Mouse (Mus musculus): ENCODE measurements around the gene Akap1. TPM values are rescaled to one million over a fixed set of nuclear protein-coding genes. Genes with fewer than 3 reads are reported as not detected.

Akap1 gene
- polyA plus RNA-seq, 1 experiment from 2014 or later, result 13.0 TPM

GRCm38 (mm10) chr11:88786816-88787215 is 77.6 kb downstream of the Akap1 start:
- Histone ChIP-seq H3K4me1 (ENCODE audit: control insufficient read depth, insufficient read depth, low read length) (no peaks in the 10 kb centered on the region), H3K4me3 (ENCODE audit: low read depth, low read length) (no peak overlapping the region), H3K27me3 (ENCODE audit: control insufficient read depth, insufficient read depth, low read length) (no peaks in the 10 kb centered on the region), H3K27ac (ENCODE audit: low read depth, low read length) (no peak overlapping the region), H3K36me3 (ENCODE audit: control insufficient read depth, insufficient read depth, low read length) (no peaks in the 10 kb centered on the region), H3K9me3 (ENCODE audit: control insufficient read depth, low read length) (no peaks in the 10 kb centered on the region), H3K9ac (ENCODE audit: low read length) (no peak overlapping the region), H3K4me2 (no peak overlapping the region)
- WGBS, result 92% methylated on average over 7 of the region's 7 CpGs
- ATAC-seq (ENCODE audit: low FRiP score) (no peak), DNase-seq (ENCODE audit: low spot score, missing footprints) (peak; percentile 65)

GRCm38 (mm10) chr11:88783525-88783924 is 80.9 kb downstream of the Akap1 start:
- Histone ChIP-seq H3K4me1 (ENCODE audit: control insufficient read depth, insufficient read depth, low read length) (no peaks in the 10 kb centered on the region), H3K27ac (ENCODE audit: low read depth, low read length) (no peak overlapping the region), H3K4me2 (no peak overlapping the region), H3K36me3 (ENCODE audit: control insufficient read depth, insufficient read depth, low read length) (no peaks in the 10 kb centered on the region), H3K9ac (ENCODE audit: low read length) (no peak overlapping the region), H3K27me3 (ENCODE audit: control insufficient read depth, insufficient read depth, low read length) (no peaks in the 10 kb centered on the region), H3K9me3 (ENCODE audit: control insufficient read depth, low read length) (no peaks in the 10 kb centered on the region), H3K4me3 (ENCODE audit: low read depth, low read length) (no peak overlapping the region)
- DNase-seq (ENCODE audit: low spot score, missing footprints), result no peak
- WGBS, result 85% methylated on average over 4 of the region's 4 CpGs
- no peak for ATAC-seq (ENCODE audit: low FRiP score)

GRCm38 (mm10) chr11:88782531-88782930 is 81.9 kb downstream of the Akap1 start:
- no peaks in the 10 kb centered on the region for H3K4me1 ChIP-seq (ENCODE audit: control insufficient read depth, insufficient read depth, low read length)
- no peaks in the 10 kb centered on the region for H3K27me3 ChIP-seq (ENCODE audit: control insufficient read depth, insufficient read depth, low read length)
- no peaks in the 10 kb centered on the region for H3K36me3 ChIP-seq (ENCODE audit: control insufficient read depth, insufficient read depth, low read length)
- no peak overlapping the region for H3K9ac ChIP-seq (ENCODE audit: low read length)
- no peak overlapping the region for H3K4me2 ChIP-seq
- 94% methylated on average over 5 of the region's 5 CpGs for WGBS
- no peak for ATAC-seq (ENCODE audit: low FRiP score)
- H3K27ac ChIP-seq (ENCODE audit: low read depth, low read length), result no peak overlapping the region
- DNase-seq (ENCODE audit: low spot score, missing footprints), result no peak
- H3K4me3 ChIP-seq (ENCODE audit: low read depth, low read length), result no peak overlapping the region
- H3K9me3 ChIP-seq (ENCODE audit: control insufficient read depth, low read length), result no peaks in the 10 kb centered on the region

Other genes with a start within 250 kb of the Akap1 start
- gene Msi2, start 146.1 kb downstream of the Akap1 start, polyA plus RNA-seq (2014; fragmentation: Nextera tagmentation; extraction: Ambion mirVana), result 25.7 and 27.0 TPM in 2 replicates
- 74.2 and 76.7 TPM in 2 replicates for gene Scpep1, start 90.9 kb upstream of the Akap1 start, polyA plus RNA-seq (2014; fragmentation: Nextera tagmentation; extraction: Ambion mirVana)
- gene Elobl, start 102.3 kb upstream of the Akap1 start, polyA plus RNA-seq (2014; fragmentation: Nextera tagmentation; extraction: Ambion mirVana), result not detected in 2 replicates
- gene Coil, start 105.7 kb upstream of the Akap1 start, polyA plus RNA-seq (2014; fragmentation: Nextera tagmentation; extraction: Ambion mirVana), result 24.2 and 24.5 TPM in 2 replicates
- 2.9 TPM in 2 replicates for gene Trim25, start 134.8 kb upstream of the Akap1 start, polyA plus RNA-seq (2014; fragmentation: Nextera tagmentation; extraction: Ambion mirVana)
- 4.1 and 4.6 TPM in 2 replicates for gene Dgke, start 202.3 kb upstream of the Akap1 start, polyA plus RNA-seq (2014; fragmentation: Nextera tagmentation; extraction: Ambion mirVana)
- gene Gm525, start 209.3 kb upstream of the Akap1 start, polyA plus RNA-seq (2014; fragmentation: Nextera tagmentation; extraction: Ambion mirVana), result not detected in 2 replicates

Measured in midbrain, embryonic 11.5 days (tissue).